Mouse (Mus musculus): Measurements from ENCODE around the gene Thtpa. TPM values are rescaled to one million over a fixed set of nuclear protein-coding genes. Genes with fewer than 3 reads are reported as not detected.

Gene Thtpa
- polyA plus RNA-seq, 1 experiment from 2014 or later = 16.4 TPM

DNA sequence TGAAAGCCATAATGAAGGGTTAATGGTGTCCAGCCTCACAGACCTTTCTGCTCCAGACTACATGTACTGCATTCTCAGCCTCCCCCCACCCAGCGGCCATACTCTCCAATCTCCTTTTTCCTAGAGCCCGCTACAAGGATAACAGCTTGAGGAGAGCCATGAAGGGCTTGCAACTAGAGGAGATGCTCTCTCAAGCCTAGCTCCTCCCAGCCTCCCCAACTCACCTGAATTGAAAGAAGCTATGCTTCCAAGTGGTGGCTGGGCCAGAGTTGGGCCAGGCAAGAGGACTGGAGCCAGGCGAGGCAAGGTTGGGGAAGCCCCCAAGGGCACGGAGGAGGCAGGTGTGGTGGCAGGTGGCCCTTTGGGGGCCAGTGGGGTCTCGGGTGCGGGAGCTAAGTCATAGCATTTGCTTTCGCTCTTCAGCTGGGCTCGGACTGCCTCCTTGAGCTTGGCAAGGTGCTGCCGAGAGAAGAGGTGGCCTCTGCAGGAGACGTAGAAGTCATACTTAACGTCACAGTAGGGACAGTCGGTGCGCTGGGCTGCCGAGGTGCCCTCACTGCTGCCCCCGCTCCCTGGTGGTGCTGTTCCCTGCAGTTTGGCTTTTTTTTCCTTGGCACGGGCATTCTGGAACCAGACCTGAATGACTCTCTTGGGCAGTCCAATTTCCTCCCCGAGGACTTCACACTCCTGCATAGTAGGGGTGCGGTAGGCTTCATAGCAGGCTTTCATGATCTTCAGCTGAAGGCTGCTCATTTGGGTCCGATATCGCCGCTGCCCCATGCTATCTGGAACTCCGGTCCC, 30.8 kb upstream of the Thtpa start:
- peaks cover 33% of the 10 kb centered on the region for H3K4me1 ChIP-seq
- no peak for DNase-seq (ENCODE audit: low spot score)
- no peak overlapping the region for H3K27ac ChIP-seq
- no peaks in the 10 kb centered on the region for H3K9me3 ChIP-seq
- H3K4me3 ChIP-seq = no peak overlapping the region
- peaks cover 48% of the 10 kb centered on the region for H3K27me3 ChIP-seq (ENCODE audit: insufficient read depth, poor library complexity, severe bottlenecking)
- H3K36me3 ChIP-seq = peaks cover 41% of the 10 kb centered on the region
- WGBS = 71% methylated on average over 22 of the region's 22 CpGs

GRCm38 (mm10) chr14:55064481-55065370, 29.9 kb upstream of the Thtpa start:
- Histone ChIP-seq H3K27ac (no peak overlapping the region), H3K36me3 (peaks cover 41% of the 10 kb centered on the region), H3K4me1 (peaks cover 29% of the 10 kb centered on the region), H3K4me3 (no peak overlapping the region), H3K9me3 (no peaks in the 10 kb centered on the region), H3K27me3 (ENCODE audit: insufficient read depth, poor library complexity, severe bottlenecking) (peaks cover 48% of the 10 kb centered on the region)
- no peak for DNase-seq (ENCODE audit: low spot score)
- 58% methylated on average over 34 of the region's 35 CpGs for WGBS

- H3K4me1 ChIP-seq = peaks cover 25% of the 10 kb centered on the region
- peaks cover 54% of the 10 kb centered on the region for H3K27me3 ChIP-seq (ENCODE audit: insufficient read depth, poor library complexity, severe bottlenecking)
- no peaks in the 10 kb centered on the region for H3K9me3 ChIP-seq
- H3K4me3 ChIP-seq = no peak overlapping the region
- no peak overlapping the region for H3K27ac ChIP-seq
- H3K36me3 ChIP-seq = peaks cover 41% of the 10 kb centered on the region
- 75% methylated on average over 13 of the region's 13 CpGs for WGBS
- DNase-seq (ENCODE audit: low spot score) = no peak
These were observed 29.2 kb upstream of the Thtpa start for GRCm38 (mm10) chr14:55065391-55065790.

- WGBS = 87% methylated on average over 8 of the region's 8 CpGs
- Histone ChIP-seq H3K27ac (no peak overlapping the region), H3K36me3 (peaks cover 41% of the 10 kb centered on the region), H3K27me3 (ENCODE audit: insufficient read depth, poor library complexity, severe bottlenecking) (peaks cover 59% of the 10 kb centered on the region), H3K4me3 (no peak overlapping the region), H3K4me1 (peaks cover 24% of the 10 kb centered on the region), H3K9me3 (no peaks in the 10 kb centered on the region)
- no peak for DNase-seq (ENCODE audit: low spot score)
These were observed 28.5 kb upstream of the Thtpa start for GRCm38 (mm10) chr14:55066042-55066441.

GRCm38 (mm10) chr14:55071756-55072155, 22.8 kb upstream of the Thtpa start:
- H3K27me3 ChIP-seq (ENCODE audit: insufficient read depth, poor library complexity, severe bottlenecking) = peaks cover 69% of the 10 kb centered on the region
- no peak for DNase-seq (ENCODE audit: low spot score)
- H3K36me3 ChIP-seq = peaks cover 30% of the 10 kb centered on the region
- H3K9me3 ChIP-seq = no peaks in the 10 kb centered on the region
- H3K27ac ChIP-seq = no peak overlapping the region
- H3K4me3 ChIP-seq = peak overlapping the region; percentile 31; the same call in 1 of the 2 replicates
- WGBS = 17% methylated on average over 19 of the region's 19 CpGs
- H3K4me1 ChIP-seq = peaks cover 31% of the 10 kb centered on the region

DNA sequence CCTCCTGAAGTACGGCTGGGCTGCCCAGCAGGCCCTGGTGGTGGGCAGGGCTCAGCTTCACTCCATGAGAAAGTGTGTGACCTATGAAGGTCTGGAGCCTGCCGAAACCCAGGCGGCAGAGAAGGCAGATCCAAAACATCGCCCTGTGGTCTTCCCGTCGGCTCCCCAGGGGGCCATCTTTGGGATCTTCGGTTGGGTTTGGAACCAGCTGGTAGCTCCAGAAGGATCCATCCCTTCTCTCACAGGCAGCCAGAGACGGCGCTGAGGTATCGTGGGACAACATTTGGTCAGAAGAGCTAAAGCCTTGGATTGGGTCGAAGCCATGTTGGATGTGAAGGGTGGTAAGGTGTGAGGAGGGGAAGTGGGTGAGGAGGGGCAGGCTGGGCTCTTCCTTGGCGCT, 20.2 kb upstream of the Thtpa start:
- no peak overlapping the region for H3K4me3 ChIP-seq
- H3K4me1 ChIP-seq = peaks cover 49% of the 10 kb centered on the region
- peaks cover 18% of the 10 kb centered on the region; the same call in 1 of the 2 replicates for H3K36me3 ChIP-seq
- WGBS = 86% methylated on average over 12 of the region's 12 CpGs
- DNase-seq (ENCODE audit: low spot score) = no peak
- H3K27ac ChIP-seq = no peak overlapping the region
- H3K9me3 ChIP-seq = no peaks in the 10 kb centered on the region
- H3K27me3 ChIP-seq (ENCODE audit: insufficient read depth, poor library complexity, severe bottlenecking) = peaks cover 92% of the 10 kb centered on the region

DNA sequence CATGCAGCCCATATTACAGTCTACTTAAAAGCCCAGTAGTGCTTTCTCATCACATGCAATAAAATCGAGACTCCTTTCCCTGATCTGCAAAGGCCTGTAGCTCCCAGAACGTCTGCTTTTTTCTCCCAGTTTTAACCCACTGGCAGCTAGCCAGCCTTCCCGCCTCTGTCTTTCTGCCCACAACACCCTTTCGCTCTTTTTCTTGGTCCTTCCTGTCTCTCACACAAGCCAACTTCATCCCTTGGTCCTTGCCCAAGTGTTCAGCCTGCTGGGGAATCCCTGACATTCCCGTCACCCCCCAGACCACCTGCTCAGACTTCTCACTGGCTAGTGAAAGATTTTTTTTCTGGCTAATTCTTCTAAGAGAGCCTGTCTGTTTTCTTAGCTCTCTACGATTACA, 18.4 kb upstream of the Thtpa start:
- no peak for DNase-seq (ENCODE audit: low spot score)
- peaks cover 78% of the 10 kb centered on the region for H3K27me3 ChIP-seq (ENCODE audit: insufficient read depth, poor library complexity, severe bottlenecking)
- H3K9me3 ChIP-seq = no peaks in the 10 kb centered on the region
- H3K4me1 ChIP-seq = peaks cover 48% of the 10 kb centered on the region
- peaks cover 18% of the 10 kb centered on the region; the same call in 1 of the 2 replicates for H3K36me3 ChIP-seq
- no peak overlapping the region for H3K27ac ChIP-seq
- no peak overlapping the region for H3K4me3 ChIP-seq
- 53% methylated on average over 6 of the region's 6 CpGs for WGBS

DNA sequence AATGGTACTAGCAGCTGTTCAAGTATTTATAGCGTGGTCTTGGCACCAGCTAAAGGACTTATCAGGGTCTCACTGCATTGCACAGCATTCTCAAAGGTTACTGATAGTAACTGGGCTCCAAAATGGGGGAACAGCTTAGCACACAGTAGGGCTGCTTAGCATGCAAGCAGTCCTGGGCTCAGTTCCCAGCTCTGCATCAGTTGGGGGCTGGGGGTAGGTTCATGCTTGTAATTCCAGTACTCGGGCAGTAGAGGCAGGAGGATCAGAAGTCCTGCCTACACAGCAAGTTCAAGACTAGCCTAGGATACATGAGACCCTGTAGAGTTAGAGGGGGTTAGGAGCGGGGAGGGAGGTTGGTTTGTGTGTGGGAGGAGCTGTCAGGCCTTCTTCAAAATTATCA, 17.6 kb upstream of the Thtpa start:
- Histone ChIP-seq H3K27me3 (ENCODE audit: insufficient read depth, poor library complexity, severe bottlenecking) (peaks cover 71% of the 10 kb centered on the region), H3K4me3 (no peak overlapping the region)
- DNase-seq (ENCODE audit: low spot score) = no peak

DNA sequence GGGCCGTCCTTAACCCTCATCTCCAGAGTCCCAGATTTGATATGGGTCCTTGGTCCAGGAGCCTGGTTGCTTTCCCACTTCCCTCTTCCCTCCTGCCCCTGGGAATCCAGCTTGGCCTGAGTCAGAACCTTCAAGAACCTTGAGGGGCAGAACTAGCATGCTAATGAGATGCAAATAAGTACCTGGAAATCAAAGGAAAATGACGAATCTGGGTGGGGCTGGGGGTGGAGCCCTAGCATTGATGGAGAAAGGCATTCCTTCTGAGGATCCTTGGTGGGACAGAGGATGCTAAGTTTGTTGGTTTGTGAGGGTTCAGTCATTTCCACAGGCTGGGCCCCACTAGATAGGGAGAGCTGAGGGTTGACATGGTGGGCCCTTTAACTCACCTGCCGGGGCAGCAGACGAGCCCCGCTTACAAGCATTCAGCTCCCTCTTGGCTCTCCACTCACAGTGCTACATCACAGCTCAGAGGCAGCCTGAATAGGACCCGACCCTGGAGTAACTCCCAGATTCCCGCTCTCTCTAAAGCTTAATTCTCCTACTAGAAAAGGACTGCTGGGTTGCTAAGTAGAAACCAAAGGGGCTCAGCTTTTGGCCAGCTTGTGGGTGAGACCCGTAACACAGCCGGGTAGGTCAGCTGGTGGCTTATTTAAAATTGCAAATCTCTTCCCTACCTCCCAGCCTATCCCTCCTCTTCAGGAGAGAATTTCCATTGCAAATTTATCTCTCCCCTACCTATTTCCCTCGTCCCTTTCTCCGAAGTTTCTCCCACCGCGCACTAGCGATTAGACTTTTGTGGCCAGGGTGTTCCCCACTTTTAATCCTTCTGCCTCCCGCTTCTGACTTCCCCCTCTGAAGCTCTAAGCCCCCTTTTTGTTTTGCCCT, 16.9 kb upstream of the Thtpa start:
- H3K9me3 ChIP-seq = no peaks in the 10 kb centered on the region
- H3K36me3 ChIP-seq = peaks cover 18% of the 10 kb centered on the region; the same call in 1 of the 2 replicates
- peaks cover 35% of the 10 kb centered on the region for H3K4me1 ChIP-seq
- no peak overlapping the region for H3K27ac ChIP-seq
- peaks cover 63% of the 10 kb centered on the region for H3K27me3 ChIP-seq (ENCODE audit: insufficient read depth, poor library complexity, severe bottlenecking)
- no peak for DNase-seq (ENCODE audit: low spot score)
- H3K4me3 ChIP-seq = peak overlapping the region; percentile 43
- 19% methylated on average over 15 of the region's 15 CpGs for WGBS

More for the DNA sequence above, 17.6 kb upstream of the Thtpa start:
- Histone ChIP-seq H3K36me3 (peaks cover 18% of the 10 kb centered on the region; the same call in 1 of the 2 replicates), H3K27ac (no peak overlapping the region), H3K4me1 (peaks cover 41% of the 10 kb centered on the region), H3K9me3 (no peaks in the 10 kb centered on the region)
- WGBS = 49% methylated on average over 3 of the region's 3 CpGs

- 2% methylated on average over 23 of the region's 23 CpGs for WGBS
These were observed 16.1 kb upstream of the Thtpa start for GRCm38 (mm10) chr14:55078366-55078989.

DNA sequence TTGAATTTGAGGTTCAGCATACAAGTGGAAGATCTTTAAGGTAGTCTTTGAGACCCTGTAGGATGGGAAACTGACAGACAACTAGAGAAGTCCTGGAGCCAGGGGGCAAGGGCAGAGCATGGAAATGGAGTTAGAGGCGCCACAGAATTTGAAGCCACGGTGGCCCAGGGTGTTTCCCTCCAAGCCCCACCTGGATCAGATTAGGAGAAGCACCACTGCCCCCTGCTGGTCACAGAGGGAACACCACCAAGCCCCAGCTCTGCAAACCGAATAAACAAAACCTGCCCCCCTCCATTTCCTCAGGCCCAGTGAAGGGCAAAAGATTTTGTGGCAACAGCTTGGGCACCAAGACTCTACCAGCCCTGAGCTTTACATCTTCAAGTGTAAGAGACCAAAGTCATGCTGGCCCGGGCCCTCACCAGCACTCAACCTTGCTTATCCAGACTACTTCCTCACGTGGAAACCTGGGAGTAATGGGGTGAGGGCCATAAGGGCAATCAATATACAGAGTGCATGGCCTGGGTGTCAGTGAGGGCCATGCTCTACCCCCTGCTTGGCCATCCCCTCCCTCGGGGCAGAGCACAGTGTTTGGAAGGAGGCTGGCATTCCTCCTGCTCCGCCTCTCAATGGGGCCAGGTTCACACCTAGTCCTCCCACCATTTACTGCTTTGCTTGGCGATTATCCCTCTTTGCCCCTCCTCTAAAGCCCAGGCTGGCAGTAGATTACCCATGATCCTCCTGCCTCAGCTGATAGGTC, 15.2 kb upstream of the Thtpa start:
- Histone ChIP-seq H3K27ac (0 out of 2 replicates have a peak overlapping the region, but pooled peaks have one; percentile 60), H3K9me3 (no peaks in the 10 kb centered on the region), H3K4me1 (peaks cover 22% of the 10 kb centered on the region), H3K36me3 (peaks cover 5% of the 10 kb centered on the region; the same call in 1 of the 2 replicates), H3K27me3 (ENCODE audit: insufficient read depth, poor library complexity, severe bottlenecking) (peaks cover 47% of the 10 kb centered on the region), H3K4me3 (peak overlapping the region; percentile 43)
- DNase-seq (ENCODE audit: low spot score) = no peak
- 15% methylated on average over 8 of the region's 8 CpGs for WGBS

More at GRCm38 (mm10) chr14:55078366-55078989, 16.1 kb upstream of the Thtpa start:
- DNase-seq (ENCODE audit: low spot score) = no peak
- Histone ChIP-seq H3K4me1 (peaks cover 27% of the 10 kb centered on the region), H3K4me3 (peak overlapping the region; percentile 43), H3K27me3 (ENCODE audit: insufficient read depth, poor library complexity, severe bottlenecking) (peaks cover 56% of the 10 kb centered on the region), H3K27ac (peak overlapping the region; percentile 60; the same call in 1 of the 2 replicates), H3K9me3 (no peaks in the 10 kb centered on the region), H3K36me3 (peaks cover 12% of the 10 kb centered on the region; the same call in 1 of the 2 replicates)

Measured in heart, embryonic 10.5 days (tissue).